Mouse (Mus musculus) megakaryocyte-erythroid progenitor cell, adult 5-6 weeks (primary cell): ENCODE measurements around the gene Rom1. TPM values are rescaled to one million over a fixed set of nuclear protein-coding genes. Genes with fewer than 3 reads are reported as not detected.

ENCODE experiments used
- total RNA-seq, 2 experiments: library from RNA; stranded (forward) in 1 of 2; stranded (reverse) in 1 of 2; fragments of 200-1000, 215-1000 nt in 1 of 2; fragments of >200 nt in 1 of 2; fragmentation: Nextera tagmentation in 1 of 2; gene quantifications; 2 replicates each; pipeline ENCODE4 v1.2.3; 2014 to 2017

Gene Rom1
- total RNA-seq, 2 experiments from 2014 or later: 0.75 to 6.2 TPM

Other genes starting within 250 kb of the Rom1 start
Only the 30 nearest of the 32 such genes appear.
- 193 and 207 TPM in 2 replicates for gene Wdr74, start 193.5 kb downstream of the Rom1 start, total RNA-seq (2014; fragmentation: Nextera tagmentation)
- gene Wdr74, start 193.5 kb downstream of the Rom1 start, total RNA-seq (2017): 142 TPM in 2 replicates
- gene 1700092M07Rik, start 188.6 kb downstream of the Rom1 start, total RNA-seq (2014; fragmentation: Nextera tagmentation): 2.0 TPM in 1 of 2 replicates, not detected in the other
- 3.8 and 6.5 TPM in 2 replicates for gene 1700092M07Rik, start 188.6 kb downstream of the Rom1 start, total RNA-seq (2017)
- gene Stx5a, start 187.9 kb downstream of the Rom1 start, total RNA-seq (2014; fragmentation: Nextera tagmentation): 74.7 and 80.4 TPM in 2 replicates
- 35.5 and 43.5 TPM in 2 replicates for gene Stx5a, start 187.9 kb downstream of the Rom1 start, total RNA-seq (2017)
- 365 and 530 TPM in 2 replicates for gene Nxf1, start 172.3 kb downstream of the Rom1 start, total RNA-seq (2014; fragmentation: Nextera tagmentation)
- gene Nxf1, start 172.3 kb downstream of the Rom1 start, total RNA-seq (2017): 100 and 161 TPM in 2 replicates
- gene Tmem223, start 158.4 kb downstream of the Rom1 start, total RNA-seq (2014; fragmentation: Nextera tagmentation): 59.6 and 76.4 TPM in 2 replicates
- gene Tmem223, start 158.4 kb downstream of the Rom1 start, total RNA-seq (2017): 32.1 and 33.8 TPM in 2 replicates
- 104 and 114 TPM in 2 replicates for gene Tmem179b, start 154.9 kb downstream of the Rom1 start, total RNA-seq (2014; fragmentation: Nextera tagmentation)
- 31.2 and 54.7 TPM in 2 replicates for gene Tmem179b, start 154.9 kb downstream of the Rom1 start, total RNA-seq (2017)
- 13.2 and 16.1 TPM in 2 replicates for gene Taf6l, start 142.9 kb downstream of the Rom1 start, total RNA-seq (2014; fragmentation: Nextera tagmentation)
- gene Taf6l, start 142.9 kb downstream of the Rom1 start, total RNA-seq (2017): 7.6 and 12.0 TPM in 2 replicates
- 120 and 126 TPM in 2 replicates for gene Polr2g, start 130.8 kb downstream of the Rom1 start, total RNA-seq (2014; fragmentation: Nextera tagmentation)
- 86.1 and 106 TPM in 2 replicates for gene Polr2g, start 130.8 kb downstream of the Rom1 start, total RNA-seq (2017)
- 1.4 and 1.9 TPM in 2 replicates for gene Zbtb3, start 126.8 kb downstream of the Rom1 start, total RNA-seq (2014; fragmentation: Nextera tagmentation)
- 0.91 and 1.6 TPM in 2 replicates for gene Zbtb3, start 126.8 kb downstream of the Rom1 start, total RNA-seq (2017)
- 35.6 and 41.6 TPM in 2 replicates for gene Ttc9c, start 110.0 kb downstream of the Rom1 start, total RNA-seq (2014; fragmentation: Nextera tagmentation)
- gene Ttc9c, start 110.0 kb downstream of the Rom1 start, total RNA-seq (2017): 55.3 and 57.2 TPM in 2 replicates
- gene Hnrnpul2, start 109.3 kb downstream of the Rom1 start, total RNA-seq (2014; fragmentation: Nextera tagmentation): 68.2 and 88.0 TPM in 2 replicates
- 85.2 and 100.0 TPM in 2 replicates for gene Hnrnpul2, start 109.3 kb downstream of the Rom1 start, total RNA-seq (2017)
- not detected in 2 replicates for gene AC129217.1, start 99.6 kb downstream of the Rom1 start, total RNA-seq (2014; fragmentation: Nextera tagmentation)
- gene AC129217.1, start 99.6 kb downstream of the Rom1 start, total RNA-seq (2017): not detected in 2 replicates
- 70.3 and 71.7 TPM in 2 replicates for gene Bscl2, start 91.9 kb downstream of the Rom1 start, total RNA-seq (2014; fragmentation: Nextera tagmentation)
- gene Bscl2, start 91.9 kb downstream of the Rom1 start, total RNA-seq (2017): 29.5 TPM in 2 replicates
- 0.57 TPM in 1 of 2 replicates, not detected in the other for gene Gng3, start 90.2 kb downstream of the Rom1 start, total RNA-seq (2014; fragmentation: Nextera tagmentation)
- gene Gng3, start 90.2 kb downstream of the Rom1 start, total RNA-seq (2017): 0.30 and 1.3 TPM in 2 replicates
- 0.52 TPM in 1 of 2 replicates, not detected in the other for gene Lrrn4cl, start 78.6 kb downstream of the Rom1 start, total RNA-seq (2014; fragmentation: Nextera tagmentation)
- gene Lrrn4cl, start 78.6 kb downstream of the Rom1 start, total RNA-seq (2017): 1.5 TPM in 1 of 2 replicates, not detected in the other
- gene Ubxn1, start 57.9 kb downstream of the Rom1 start, total RNA-seq (2014; fragmentation: Nextera tagmentation): 148 and 194 TPM in 2 replicates
- gene Ubxn1, start 57.9 kb downstream of the Rom1 start, total RNA-seq (2017): 235 and 295 TPM in 2 replicates
- 46.7 and 54.1 TPM in 2 replicates for gene Uqcc3, start 48.4 kb downstream of the Rom1 start, total RNA-seq (2014; fragmentation: Nextera tagmentation)
- 73.3 and 94.5 TPM in 2 replicates for gene Uqcc3, start 48.4 kb downstream of the Rom1 start, total RNA-seq (2017)
- gene Lbhd1, start 45.6 kb downstream of the Rom1 start, total RNA-seq (2014; fragmentation: Nextera tagmentation): 27.8 and 35.8 TPM in 2 replicates
- gene Lbhd1, start 45.6 kb downstream of the Rom1 start, total RNA-seq (2017): 18.0 and 18.4 TPM in 2 replicates
- gene Gm49403, start 45.4 kb downstream of the Rom1 start, total RNA-seq (2014; fragmentation: Nextera tagmentation): not detected in 2 replicates
- gene Gm49403, start 45.4 kb downstream of the Rom1 start, total RNA-seq (2017): not detected in 2 replicates
- gene 1810009A15Rik, start 40.5 kb downstream of the Rom1 start, total RNA-seq (2014; fragmentation: Nextera tagmentation): 76.6 and 113 TPM in 2 replicates
- 94.2 and 120 TPM in 2 replicates for gene 1810009A15Rik, start 40.5 kb downstream of the Rom1 start, total RNA-seq (2017)
- 2.5 and 25.7 TPM in 2 replicates for gene Gm49416, start 40.4 kb downstream of the Rom1 start, total RNA-seq (2014; fragmentation: Nextera tagmentation)
- not detected in 2 replicates for gene Gm49416, start 40.4 kb downstream of the Rom1 start, total RNA-seq (2017)
- 31.4 and 37.7 TPM in 2 replicates for gene Ints5, start 36.4 kb downstream of the Rom1 start, total RNA-seq (2014; fragmentation: Nextera tagmentation)
- gene Ints5, start 36.4 kb downstream of the Rom1 start, total RNA-seq (2017): 16.6 and 17.1 TPM in 2 replicates
- gene Ganab, start 31.3 kb downstream of the Rom1 start, total RNA-seq (2014; fragmentation: Nextera tagmentation): 120 and 130 TPM in 2 replicates
- gene Ganab, start 31.3 kb downstream of the Rom1 start, total RNA-seq (2017): 53.2 and 69.7 TPM in 2 replicates
- 30.3 and 36.8 TPM in 2 replicates for gene B3gat3, start 9.0 kb downstream of the Rom1 start, total RNA-seq (2014; fragmentation: Nextera tagmentation)
- 17.6 and 17.7 TPM in 2 replicates for gene B3gat3, start 9.0 kb downstream of the Rom1 start, total RNA-seq (2017)
- 29.3 and 45.8 TPM in 2 replicates for gene Eml3, start 196 bp upstream of the Rom1 start, total RNA-seq (2014; fragmentation: Nextera tagmentation)
- 14.5 and 23.6 TPM in 2 replicates for gene Eml3, start 196 bp upstream of the Rom1 start, total RNA-seq (2017)
- gene Mta2, start 12.5 kb upstream of the Rom1 start, total RNA-seq (2014; fragmentation: Nextera tagmentation): 158 and 173 TPM in 2 replicates
- 205 and 206 TPM in 2 replicates for gene Mta2, start 12.5 kb upstream of the Rom1 start, total RNA-seq (2017)
- 30.7 and 32.2 TPM in 2 replicates for gene Tut1, start 24.5 kb upstream of the Rom1 start, total RNA-seq (2014; fragmentation: Nextera tagmentation)
- 15.8 and 18.8 TPM in 2 replicates for gene Tut1, start 24.5 kb upstream of the Rom1 start, total RNA-seq (2017)
- gene Eef1g, start 37.7 kb upstream of the Rom1 start, total RNA-seq (2014; fragmentation: Nextera tagmentation): 1,323 and 1,614 TPM in 2 replicates
- gene Eef1g, start 37.7 kb upstream of the Rom1 start, total RNA-seq (2017): 848 and 982 TPM in 2 replicates
- 1.5 and 9.4 TPM in 2 replicates for gene Ahnak, start 59.9 kb upstream of the Rom1 start, total RNA-seq (2014; fragmentation: Nextera tagmentation)
- gene Ahnak, start 59.9 kb upstream of the Rom1 start, total RNA-seq (2017): 7.2 and 24.7 TPM in 2 replicates
- not detected in 2 replicates for gene Scgb1a1, start 158.6 kb upstream of the Rom1 start, total RNA-seq (2014; fragmentation: Nextera tagmentation)
- gene Scgb1a1, start 158.6 kb upstream of the Rom1 start, total RNA-seq (2017): not detected in 2 replicates